Mouse (Mus musculus) megakaryocyte progenitor cell, adult 5-6 weeks (primary cell): ENCODE data around the gene Asah2. TPM values are rescaled to one million over a fixed set of nuclear protein-coding genes. Genes with fewer than 3 reads are reported as not detected.
"Not testable (repeated sequence)": the region's sequence is repeated elsewhere in the genome, so short reads cannot be mapped to it uniquely, and the experiment has no call there.

Experiments
- ATAC-seq: replicated peaks from 2 replicates; pipeline ENCODE4 v1.8.0; 2016; ENCODE audit warnings: mild to moderate bottlenecking, moderate TSS enrichment, inconsistent platforms; ENCODE audit not compliant: poor library complexity
- total RNA-seq, 2 experiments: library from RNA; stranded (forward) in 1 of 2; stranded (reverse) in 1 of 2; fragments of 157-497, 149-512 nt in 1 of 2; fragments of 200-1000 nt in 1 of 2; gene quantifications; 2 replicates each; pipeline versions ENCODE4 v1.2.3 to v1.2.4; 2015 to 2017

The Asah2 gene
- total RNA-seq (2015) (5.2 and 7.4 TPM in 2 replicates), total RNA-seq (2017) (8.4 and 8.5 TPM in 2 replicates)

GRCm38 (mm10) chr19:32107771-32108306, at the start of gene Asah2:
TSS of gene Asah2 (minus strand) at chr19:32108211.
- ATAC-seq = peak; percentile 91

DNA sequence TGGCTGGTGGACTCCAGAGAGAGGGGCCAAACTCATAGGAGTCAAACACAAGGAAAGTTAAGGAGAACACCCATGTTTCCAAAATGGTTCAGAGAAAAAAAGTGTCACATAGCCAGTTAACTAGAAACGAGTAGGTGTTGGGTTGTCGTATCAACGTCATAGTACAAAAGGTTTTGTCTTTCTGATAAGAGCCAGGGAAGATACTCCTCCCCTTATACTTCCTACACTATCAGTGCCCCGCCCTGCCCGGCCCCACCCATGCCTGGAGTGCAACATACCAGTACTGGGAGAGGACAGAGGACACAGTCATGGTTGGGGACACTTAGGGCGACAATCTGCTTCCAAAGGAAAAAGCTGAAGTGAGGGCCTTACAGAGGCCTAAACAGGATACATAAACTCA, 49.0 kb upstream of the Asah2 start:
- ATAC-seq = peak; percentile 92

- ATAC-seq = 0 out of 2 replicates have a peak, but pooled peaks have one; percentile 29
Measured at GRCm38 (mm10) chr19:32152529-32152928, 44.5 kb upstream of the Asah2 start.

GRCm38 (mm10) chr19:32148710-32149109, 40.7 kb upstream of the Asah2 start:
- ATAC-seq = peak; percentile 48

DNA sequence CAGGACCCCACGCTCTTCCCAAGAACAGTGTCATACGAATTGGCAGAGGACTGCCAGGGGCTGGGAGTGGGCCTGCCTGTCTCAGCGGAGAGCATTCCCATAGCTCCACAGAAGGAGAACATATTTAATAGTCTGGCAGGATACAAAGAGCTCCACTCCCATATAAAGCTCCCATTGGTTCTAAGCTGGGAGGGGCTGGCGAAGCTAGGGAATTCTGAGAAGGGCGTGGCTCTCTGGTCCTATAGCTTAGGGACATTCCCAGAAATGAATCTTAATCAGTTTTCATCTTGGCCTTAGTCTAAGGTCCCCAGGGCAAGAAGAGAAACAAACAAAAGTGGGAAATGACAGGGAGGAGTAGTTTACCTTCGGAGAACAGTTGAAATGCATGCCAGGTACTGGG, 34.4 kb upstream of the Asah2 start:
- ATAC-seq = no peak

GRCm38 (mm10) chr19:32138361-32139088, 30.5 kb upstream of the Asah2 start:
- peak; percentile 86 for ATAC-seq

- ATAC-seq = no peak
Measured at GRCm38 (mm10) chr19:32137904-32138303, 29.9 kb upstream of the Asah2 start.

DNA sequence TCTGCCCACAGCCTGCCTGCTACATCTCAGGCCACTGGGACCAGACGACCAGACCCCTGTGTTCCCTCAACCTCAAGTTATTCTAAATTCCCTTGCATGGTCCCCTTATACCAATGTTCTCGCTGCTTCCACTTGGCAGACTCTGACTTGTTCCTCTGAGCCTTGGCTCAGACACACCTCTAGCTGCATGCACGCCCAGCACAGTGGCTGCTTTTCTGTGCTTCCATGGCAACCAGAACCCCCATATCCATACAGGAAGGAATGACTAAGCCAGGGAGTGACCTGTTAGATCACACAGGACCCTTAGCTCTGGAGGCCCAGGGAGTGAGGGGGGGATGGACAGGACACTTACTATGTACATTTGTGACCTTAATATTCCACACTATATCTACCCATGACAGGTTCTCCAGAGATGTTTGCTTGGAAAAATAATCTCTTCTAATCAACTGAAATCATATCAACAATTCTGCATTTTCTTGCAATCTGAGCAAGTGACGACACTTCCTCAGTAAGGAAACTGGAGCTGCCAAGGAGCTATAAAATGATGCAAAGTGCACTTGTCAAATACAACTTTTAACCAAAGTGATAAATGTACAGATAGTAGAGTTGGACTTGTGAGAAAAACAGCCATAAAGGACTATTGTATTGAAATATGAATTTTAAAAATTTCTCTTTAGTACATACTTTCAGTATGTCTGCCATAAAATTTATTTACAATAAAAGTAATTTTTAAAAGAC, 29.0 kb upstream of the Asah2 start:
- no peak for ATAC-seq

GRCm38 (mm10) chr19:32131707-32132488, 23.9 kb upstream of the Asah2 start:
- ATAC-seq = not testable (repeated sequence)

- ATAC-seq = no peak
Measured at GRCm38 (mm10) chr19:32129281-32129680, 21.3 kb upstream of the Asah2 start.

- peak; percentile 76 for ATAC-seq
Measured at GRCm38 (mm10) chr19:32127180-32127850, 19.3 kb upstream of the Asah2 start.

GRCm38 (mm10) chr19:32124155-32124554, 16.1 kb upstream of the Asah2 start:
- ATAC-seq = no peak

GRCm38 (mm10) chr19:32123196-32123595, 15.2 kb upstream of the Asah2 start:
- no peak for ATAC-seq

- peak; percentile 37; the same call in 1 of the 2 replicates for ATAC-seq
Measured at GRCm38 (mm10) chr19:32120798-32121197, 12.8 kb upstream of the Asah2 start.

DNA sequence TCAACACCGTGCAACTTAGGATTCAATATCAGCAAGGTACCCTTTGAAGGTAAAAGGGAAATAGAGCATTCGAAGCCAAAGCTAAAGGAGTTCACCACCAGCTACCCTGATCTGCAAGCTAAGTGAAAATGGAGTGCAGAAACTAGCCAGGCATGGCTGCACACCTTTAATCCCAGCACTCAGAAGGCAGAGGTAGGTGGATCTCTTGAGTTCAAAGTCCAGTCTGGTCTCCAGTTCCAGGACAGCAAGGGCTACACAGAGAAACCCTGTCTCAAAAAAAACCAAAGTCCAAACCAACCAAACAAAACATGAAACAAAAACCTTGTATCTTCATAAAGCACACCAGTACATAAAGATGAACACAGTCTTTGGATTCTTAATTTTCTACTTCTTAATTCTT, 11.7 kb upstream of the Asah2 start:
- no peak for ATAC-seq

DNA sequence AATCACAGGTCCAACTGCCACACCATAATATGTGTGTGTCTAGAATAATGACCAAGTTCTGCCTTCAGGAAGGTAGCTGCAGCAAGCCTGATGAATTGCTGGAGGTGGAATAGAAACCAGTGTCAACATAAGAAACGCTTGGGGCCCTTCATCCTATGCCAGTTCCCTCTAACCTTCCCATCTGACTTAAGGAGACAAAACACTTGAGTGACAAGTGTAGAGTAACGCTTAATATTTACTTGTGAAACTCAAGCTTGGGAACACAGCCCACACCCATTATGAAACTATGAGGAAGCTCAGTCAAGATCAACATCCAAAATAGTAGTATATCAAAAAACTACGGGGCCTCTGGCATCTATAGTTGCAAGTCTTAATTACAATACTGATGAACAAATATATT, 10.5 kb upstream of the Asah2 start:
- ATAC-seq = no peak

GRCm38 (mm10) chr19:32117484-32118018, 9.5 kb upstream of the Asah2 start:
- ATAC-seq = no peak

- peak; percentile 53 for ATAC-seq
Measured at GRCm38 (mm10) chr19:32111866-32112790, 4.1 kb upstream of the Asah2 start.

- ATAC-seq = no peak
Measured at GRCm38 (mm10) chr19:32106750-32107149, 1.3 kb downstream of the Asah2 start.
